Mouse (Mus musculus): ENCODE measurements around the gene Plk5. TPM values are rescaled to one million over a fixed set of nuclear protein-coding genes. Genes with fewer than 3 reads are reported as not detected.

Gene Plk5
- total and polyA plus RNA-seq, 3 experiments: not detected

GRCm38 (mm10) chr10:80331636-80332524 lies 24.4 kb upstream of the Plk5 start:
- H3K4me1 ChIP-seq (ENCODE audit: control insufficient read depth in 1 of 2, insufficient read depth in 2 of 2): peaks cover 30 to 48% of the 10 kb centered on the region in 2 experiments
- no peaks in the 10 kb centered on the region for H3K79me2 ChIP-seq (replicated peaks; ENCODE audit: control insufficient read depth, extremely low read depth, insufficient read depth, poor library complexity, severe bottlenecking)
- peaks cover 5% of the 10 kb centered on the region for H3K9me3 ChIP-seq (replicated peaks; ENCODE audit: low read length)
- dilution Hi-C loops (cut with MboI; ENCODE audit: extremely low pct_ligation_motif_present, extremely low pct_unique_long_range_greater_than_20kb, low sequenced_read_pairs): no loop called here
- in situ Hi-C loops (cut with MboI; ENCODE audit: low pct_ligation_motif_present, low pct_unique_long_range_greater_than_20kb, low sequenced_read_pairs): no loop called here
- H3K27ac ChIP-seq (ENCODE audit: insufficient read depth, low read depth): no peak overlapping the region
- H3K4me2 ChIP-seq (ENCODE audit: insufficient read depth, low read depth, poor library complexity, severe bottlenecking): peak overlapping the region; percentile 58
- peaks cover 22 to 28% of the 10 kb centered on the region in 2 experiments for H3K36me3 ChIP-seq (replicated peaks in 1 of 2; ENCODE audit: control insufficient read depth in 1 of 2, insufficient read depth in 1 of 2, low read length in 1 of 2)
- no peak for DNase-seq (ENCODE audit: extremely low read depth)
- H3K9ac ChIP-seq (ENCODE audit: insufficient read depth, low read depth): peak overlapping the region; percentile 41
- TF ChIP-seq JUND (conservative IDR thresholded peaks at IDR 0.05; ENCODE audit: low read depth, low read length): no peak
- TF ChIP-seq HCFC1 (IDR thresholded peaks at IDR 0.05; ENCODE audit: low read depth, low read length): no peak
- no peak for TF ChIP-seq ZNF384 (IDR thresholded peaks at IDR 0.05; ENCODE audit: low read depth, low read length)
- no peak for TF ChIP-seq IRF4 (IDR thresholded peaks at IDR 0.05; ENCODE audit: low read depth, low read length)
- no peak for TF ChIP-seq NELFE (IDR thresholded peaks at IDR 0.05; ENCODE audit: low read depth, low read length)
- no peak for TF ChIP-seq E2F4 (IDR thresholded peaks at IDR 0.05; ENCODE audit: insufficient replicate concordance, low read depth, low read length)
- no peak for TF ChIP-seq MAFK (IDR thresholded peaks at IDR 0.05; ENCODE audit: insufficient replicate concordance, low read length)
- no peak for TF ChIP-seq MAX (IDR thresholded peaks at IDR 0.05; ENCODE audit: low read length)
- no peak for TF ChIP-seq MXI1 (IDR thresholded peaks at IDR 0.05; ENCODE audit: low read depth, low read length)
- peak overlapping the region in 1 of 3 experiments; percentile 55 for H3K4me3 ChIP-seq (replicated peaks in 1 of 3; ENCODE audit: low read depth in 2 of 3, low read length in 2 of 3, poor library complexity in 1 of 3)
- peaks cover 50% of the 10 kb centered on the region for H3K27me3 ChIP-seq (replicated peaks)

- Histone ChIP-seq H3K27ac (ENCODE audit: insufficient read depth, low read depth) (no peak overlapping the region), H3K4me2 (ENCODE audit: insufficient read depth, low read depth, poor library complexity, severe bottlenecking) (no peak overlapping the region), H3K9ac (ENCODE audit: insufficient read depth, low read depth) (no peak overlapping the region), H3K36me3 (replicated peaks in 1 of 2; ENCODE audit: control insufficient read depth in 1 of 2, insufficient read depth in 1 of 2, low read length in 1 of 2) (peaks cover 22 to 28% of the 10 kb centered on the region in 2 experiments), H3K4me3 (replicated peaks in 1 of 3; ENCODE audit: low read depth in 2 of 3, low read length in 2 of 3, poor library complexity in 1 of 3) (no peak overlapping the region), H3K9me3 (replicated peaks; ENCODE audit: low read length) (peaks cover 5% of the 10 kb centered on the region), H3K4me1 (ENCODE audit: control insufficient read depth in 1 of 2, insufficient read depth in 2 of 2) (peaks cover 30 to 48% of the 10 kb centered on the region in 2 experiments), H3K79me2 (replicated peaks; ENCODE audit: control insufficient read depth, extremely low read depth, insufficient read depth, poor library complexity, severe bottlenecking) (no peaks in the 10 kb centered on the region), H3K27me3 (replicated peaks) (peaks cover 45% of the 10 kb centered on the region)
- no peak for DNase-seq (ENCODE audit: extremely low read depth)
- dilution Hi-C loops (cut with MboI; ENCODE audit: extremely low pct_ligation_motif_present, extremely low pct_unique_long_range_greater_than_20kb, low sequenced_read_pairs) (no loop called here), in situ Hi-C loops (cut with MboI; ENCODE audit: low pct_ligation_motif_present, low pct_unique_long_range_greater_than_20kb, low sequenced_read_pairs) (no loop called here)
- TF ChIP-seq ETS1 (conservative IDR thresholded peaks at IDR 0.05; ENCODE audit: low read depth, low read length): no peak
- no peak for TF ChIP-seq CHD1 (IDR thresholded peaks at IDR 0.05; ENCODE audit: low read depth, low read length)
Observed at GRCm38 (mm10) chr10:80332525-80332989, 23.7 kb upstream of the Plk5 start.

DNA sequence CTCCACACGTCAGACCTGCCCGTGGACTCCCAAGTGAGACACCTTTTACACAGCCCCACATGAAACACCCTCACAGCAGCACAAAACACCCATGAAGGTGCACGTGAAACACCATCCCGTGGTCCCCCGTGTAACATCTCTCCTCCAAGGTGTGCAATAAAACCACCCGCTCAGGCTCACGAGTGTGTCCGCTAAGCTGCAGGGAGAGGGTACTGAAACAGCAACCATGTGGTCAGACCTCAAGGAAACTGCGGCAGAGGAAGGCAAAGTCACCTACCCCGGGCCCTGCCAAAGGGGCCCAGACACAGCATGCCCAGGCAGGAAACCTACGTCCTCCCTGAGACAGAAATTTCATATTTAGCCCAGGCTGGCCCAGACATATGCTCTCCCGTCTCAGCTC lies 20.0 kb upstream of the Plk5 start:
- DNase-seq (ENCODE audit: extremely low read depth): no peak
- H3K36me3 ChIP-seq (replicated peaks in 1 of 2; ENCODE audit: control insufficient read depth in 1 of 2, insufficient read depth in 1 of 2, low read length in 1 of 2): peaks cover 22 to 28% of the 10 kb centered on the region in 2 experiments
- no peak overlapping the region; the same call in 1 of the 2 replicates for H3K27ac ChIP-seq (ENCODE audit: insufficient read depth, low read depth)
- no peak overlapping the region for H3K4me3 ChIP-seq (replicated peaks in 1 of 3; ENCODE audit: low read depth in 2 of 3, low read length in 2 of 3, poor library complexity in 1 of 3)
- dilution Hi-C loops (cut with MboI; ENCODE audit: extremely low pct_ligation_motif_present, extremely low pct_unique_long_range_greater_than_20kb, low sequenced_read_pairs) (no loop called here), in situ Hi-C loops (cut with MboI; ENCODE audit: low pct_ligation_motif_present, low pct_unique_long_range_greater_than_20kb, low sequenced_read_pairs) (no loop called here)
- H3K4me2 ChIP-seq (ENCODE audit: insufficient read depth, low read depth, poor library complexity, severe bottlenecking): no peak overlapping the region
- H3K4me1 ChIP-seq (ENCODE audit: control insufficient read depth in 1 of 2, insufficient read depth in 2 of 2): peaks cover 23 to 38% of the 10 kb centered on the region in 2 experiments
- no peaks in the 10 kb centered on the region for H3K79me2 ChIP-seq (replicated peaks; ENCODE audit: control insufficient read depth, extremely low read depth, insufficient read depth, poor library complexity, severe bottlenecking)
- TF ChIP-seq TBP (conservative IDR thresholded peaks at IDR 0.05; ENCODE audit: low read depth, low read length): no peak
- no peak for TF ChIP-seq POLR2AphosphoS2 (IDR thresholded peaks at IDR 0.05; ENCODE audit: low read depth, low read length)
- TF ChIP-seq MAX (IDR thresholded peaks at IDR 0.05; ENCODE audit: low read length): 0 out of 2 replicates have a peak, but pooled peaks have one; percentile 51
- no peak for TF ChIP-seq MXI1 (IDR thresholded peaks at IDR 0.05; ENCODE audit: low read depth, low read length)
- TF ChIP-seq IRF4 (IDR thresholded peaks at IDR 0.05; ENCODE audit: low read depth, low read length): peak; percentile 34; the same call in 1 of the 2 replicates
- TF ChIP-seq GABPA (IDR thresholded peaks at IDR 0.05; ENCODE audit: insufficient replicate concordance, low read depth, low read length): no peak
- peak; percentile 59 for TF ChIP-seq BHLHE40 (IDR thresholded peaks at IDR 0.05; ENCODE audit: low read depth, low read length)
- TF ChIP-seq MYC (IDR thresholded peaks at IDR 0.05; ENCODE audit: low read depth, low read length): peak; percentile 58; the same call in 1 of the 2 replicates
- TF ChIP-seq EP300 (IDR thresholded peaks at IDR 0.05; ENCODE audit: low read length): 0 out of 2 replicates have a peak, but pooled peaks have one; percentile 16
- TF ChIP-seq NELFE (IDR thresholded peaks at IDR 0.05; ENCODE audit: low read depth, low read length): no peak
- peaks cover 31% of the 10 kb centered on the region for H3K27me3 ChIP-seq (replicated peaks)
- H3K9ac ChIP-seq (ENCODE audit: insufficient read depth, low read depth): no peak overlapping the region
- peaks cover 5% of the 10 kb centered on the region for H3K9me3 ChIP-seq (replicated peaks; ENCODE audit: low read length)

Measured in CH12.LX (cell line).